Mouse (Mus musculus): ENCODE measurements around the gene Unk.
"Not testable (repeated sequence)": the region's sequence is repeated elsewhere in the genome, so short reads cannot be mapped to it uniquely, and the experiment has no call there.

The Unk gene

GRCm38 (mm10) chr11:116087194-116088130, 57.3 kb downstream of the Unk start:
- peak; percentile 81 to 89 for DNase-seq (ENCODE audit: low spot score in 2 of 2)

GRCm38 (mm10) chr11:116088188-116088587, 58.1 kb downstream of the Unk start:
- no peak for DNase-seq (ENCODE audit: low spot score in 2 of 2)

DNA sequence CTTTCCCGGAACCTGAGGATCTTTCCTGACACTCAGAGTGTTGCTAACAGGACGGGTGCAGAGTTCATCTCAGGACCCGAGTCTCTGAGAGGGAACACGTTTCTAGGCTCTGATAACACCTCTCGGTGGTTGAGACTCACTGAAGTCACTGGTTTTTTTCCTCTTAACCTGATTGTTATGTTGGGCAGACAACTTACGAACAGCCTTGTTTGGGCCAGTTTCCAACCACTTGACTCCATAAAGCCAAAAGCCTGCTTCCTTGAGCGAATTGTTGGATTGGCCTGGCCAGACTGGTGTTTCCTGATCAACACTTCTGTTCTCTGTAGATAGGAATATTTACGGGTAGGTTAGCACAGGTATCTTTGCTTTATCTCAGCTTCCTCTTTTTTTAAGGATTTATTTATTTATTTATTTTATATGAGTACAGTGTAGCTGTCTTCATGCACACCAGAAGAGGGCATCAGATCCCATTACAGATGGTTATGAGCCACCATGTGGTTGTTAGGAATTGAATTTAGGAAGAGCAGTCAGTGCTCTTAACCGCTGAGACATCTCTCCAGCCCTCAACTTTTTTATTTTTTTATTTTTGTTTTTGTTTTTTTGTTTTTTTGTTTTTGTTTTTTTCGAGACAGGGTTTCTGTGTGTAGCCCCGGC, 58.7 kb downstream of the Unk start:
- DNase-seq (ENCODE audit: low spot score in 2 of 2), result no peak

- no peak for DNase-seq (ENCODE audit: low spot score in 2 of 2)
Measured at GRCm38 (mm10) chr11:116089545-116089944, 59.4 kb downstream of the Unk start.

DNA sequence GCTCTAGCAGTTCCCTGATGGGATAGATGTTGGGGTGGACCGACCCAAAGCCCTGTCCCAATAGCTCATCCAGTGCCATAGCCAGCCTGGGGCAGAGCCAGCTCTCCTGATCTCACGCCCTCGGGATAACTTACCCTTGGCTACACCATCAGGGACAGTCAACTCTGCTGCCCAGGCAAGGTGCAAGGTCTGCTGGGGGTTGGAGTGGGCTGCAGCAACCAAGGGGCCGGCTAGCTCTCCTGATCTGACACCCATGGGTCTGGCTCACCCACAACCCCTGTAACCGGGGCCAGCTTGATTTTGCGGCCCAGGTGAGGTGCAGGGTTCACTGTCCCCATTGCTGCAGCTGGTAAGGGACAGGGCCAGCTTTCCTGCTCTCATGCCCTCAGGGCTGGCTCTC, 61.5 kb downstream of the Unk start:
- DNase-seq (ENCODE audit: low spot score in 2 of 2), result no peak

- not testable (repeated sequence) for DNase-seq (ENCODE audit: low spot score in 2 of 2)
Measured at GRCm38 (mm10) chr11:116092959-116093358, 62.8 kb downstream of the Unk start.

DNA sequence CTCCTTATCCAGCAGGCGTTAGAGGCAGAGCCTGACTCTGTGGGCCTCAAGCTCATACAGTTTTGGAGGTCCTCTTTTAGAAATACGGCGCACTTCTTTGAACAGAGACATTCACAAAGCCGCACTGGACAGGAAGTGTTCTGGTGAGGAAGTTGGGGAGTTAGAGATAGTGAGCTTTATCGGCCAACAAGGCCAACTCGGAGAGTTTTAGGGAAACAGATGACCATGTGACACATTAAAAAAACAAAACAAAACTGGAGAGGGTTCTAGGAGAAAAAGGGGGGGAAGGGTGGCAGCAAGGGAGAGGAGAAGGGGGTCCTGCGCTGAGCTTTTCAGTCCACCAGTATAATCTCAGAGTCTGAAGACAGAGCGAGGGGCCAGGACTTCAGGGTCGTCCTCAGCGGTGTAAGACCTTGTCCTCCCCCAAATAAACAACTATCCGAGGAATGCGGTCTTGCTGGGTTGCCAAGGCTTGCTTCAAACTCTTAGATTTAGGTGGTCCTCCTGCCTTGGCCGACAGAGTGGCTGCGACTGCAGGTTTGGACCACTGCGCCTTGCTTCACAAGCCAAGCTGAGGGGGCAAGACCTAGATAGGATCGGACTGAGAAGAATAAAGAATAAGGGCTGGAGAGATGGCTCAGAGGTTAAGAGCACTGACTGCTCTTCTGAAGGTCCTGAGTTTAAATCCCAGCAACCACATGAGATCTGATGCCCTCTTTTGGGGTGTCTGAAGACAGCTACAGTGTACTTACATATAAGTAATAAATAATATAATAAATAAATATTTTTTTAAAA, 63.8 kb downstream of the Unk start:
- DNase-seq (ENCODE audit: low spot score in 2 of 2), result no peak

GRCm38 (mm10) chr11:116095573-116095972, 65.5 kb downstream of the Unk start:
- DNase-seq (ENCODE audit: low spot score in 2 of 2), result no peak

GRCm38 (mm10) chr11:116096213-116097108, 66.3 kb downstream of the Unk start:
- DNase-seq (ENCODE audit: low spot score in 2 of 2), result no peak

DNA sequence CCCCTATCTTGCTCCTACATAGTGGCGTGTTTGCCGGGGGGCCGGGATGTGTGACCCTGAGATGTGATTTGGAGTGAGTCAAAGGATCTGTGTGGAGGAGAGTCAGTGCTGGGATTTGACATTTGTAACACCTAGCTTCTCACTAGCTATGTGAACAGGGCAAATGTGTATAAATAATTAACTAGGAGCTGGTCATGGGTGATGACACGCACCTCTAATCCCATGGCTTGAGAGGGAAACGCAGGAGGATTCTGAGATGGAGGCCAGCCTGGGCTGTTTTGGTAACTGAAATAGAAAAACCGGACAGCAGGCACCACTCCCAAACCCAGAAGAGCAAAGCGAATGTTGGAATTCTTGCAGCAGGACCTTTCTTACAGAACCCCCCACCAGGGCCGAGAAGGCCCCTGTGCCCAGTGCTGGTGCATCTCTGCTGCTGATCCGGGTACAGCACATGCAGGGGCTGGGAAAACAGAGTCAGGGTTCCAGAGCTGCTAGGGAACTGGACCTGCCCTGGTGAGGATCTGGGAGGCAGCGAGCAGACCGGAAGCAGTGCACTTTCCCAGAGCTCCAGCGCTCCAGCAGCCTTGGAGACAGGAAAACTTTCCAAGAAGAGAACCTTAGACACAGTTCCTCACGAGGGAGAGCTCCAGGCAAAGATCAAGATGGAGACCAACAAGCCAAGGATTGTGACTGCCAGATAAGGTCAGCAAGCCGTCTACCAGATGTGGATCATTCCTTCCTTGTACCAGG, 68.8 kb downstream of the Unk start:
- DNase-seq (ENCODE audit: low spot score in 2 of 2), result no peak

DNA sequence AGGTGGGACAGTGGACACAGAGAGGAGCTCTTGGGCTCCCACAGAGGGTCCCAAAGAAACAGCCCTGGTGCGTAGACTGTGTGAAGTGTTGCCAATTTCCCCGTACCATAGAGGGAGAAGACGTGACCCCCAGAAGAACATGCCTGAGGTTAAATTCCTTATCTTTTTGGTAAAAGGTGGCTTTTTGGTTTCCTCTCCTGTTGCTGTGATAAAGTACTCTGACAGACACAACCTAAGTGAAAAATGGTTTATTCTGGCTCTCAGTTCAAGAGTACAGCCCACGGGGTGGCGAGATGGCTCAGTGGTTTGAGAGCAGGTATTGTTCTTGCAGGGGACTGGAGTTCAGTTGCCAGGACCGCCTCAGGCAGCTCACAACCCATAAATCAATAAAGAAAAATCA, 69.3 kb downstream of the Unk start:
- no peak for DNase-seq (ENCODE audit: low spot score in 2 of 2)

DNA sequence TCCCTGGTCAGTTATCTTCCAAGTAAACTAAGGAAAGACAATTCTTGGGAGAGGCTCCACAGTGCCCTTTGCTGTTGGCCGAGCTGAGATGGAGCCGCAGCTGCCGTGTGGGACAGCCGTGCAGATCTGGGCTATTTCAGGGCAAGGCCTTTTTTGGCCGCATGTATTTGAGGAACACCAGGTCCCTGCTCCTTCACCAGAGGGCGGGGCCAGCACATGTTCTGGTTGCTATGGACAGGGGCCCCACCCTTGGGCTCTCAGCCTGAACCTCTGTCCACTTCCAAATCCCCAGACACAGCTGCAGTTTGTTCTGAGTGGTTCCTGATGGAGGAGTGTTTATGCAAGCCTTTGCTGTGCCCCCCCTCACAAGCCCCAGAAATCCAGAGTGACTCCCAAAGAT, 70.3 kb downstream of the Unk start:
- peak in 1 of 2 experiments; percentile 81 for DNase-seq (ENCODE audit: low spot score in 2 of 2)

DNA sequence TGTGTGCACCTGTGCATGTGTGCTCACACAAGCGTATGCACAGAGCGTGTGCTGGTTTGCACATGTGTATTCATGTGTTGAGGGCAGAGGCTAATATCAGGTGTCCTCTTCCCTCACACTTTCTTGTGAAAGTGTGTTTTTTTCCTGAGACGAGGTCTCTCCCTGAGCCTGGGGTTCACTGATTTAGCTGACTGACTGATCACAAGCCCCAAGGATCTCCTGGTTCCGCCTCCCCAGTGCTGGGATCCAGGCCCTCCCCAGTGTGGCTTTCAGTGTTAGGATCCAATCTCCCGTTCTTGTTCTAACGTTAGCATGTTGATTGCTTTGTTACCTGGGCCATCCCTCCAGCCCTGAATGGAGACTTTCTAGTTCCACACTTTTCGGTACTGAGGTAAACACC, 70.7 kb downstream of the Unk start:
- DNase-seq (ENCODE audit: low spot score in 2 of 2), result no peak

DNA sequence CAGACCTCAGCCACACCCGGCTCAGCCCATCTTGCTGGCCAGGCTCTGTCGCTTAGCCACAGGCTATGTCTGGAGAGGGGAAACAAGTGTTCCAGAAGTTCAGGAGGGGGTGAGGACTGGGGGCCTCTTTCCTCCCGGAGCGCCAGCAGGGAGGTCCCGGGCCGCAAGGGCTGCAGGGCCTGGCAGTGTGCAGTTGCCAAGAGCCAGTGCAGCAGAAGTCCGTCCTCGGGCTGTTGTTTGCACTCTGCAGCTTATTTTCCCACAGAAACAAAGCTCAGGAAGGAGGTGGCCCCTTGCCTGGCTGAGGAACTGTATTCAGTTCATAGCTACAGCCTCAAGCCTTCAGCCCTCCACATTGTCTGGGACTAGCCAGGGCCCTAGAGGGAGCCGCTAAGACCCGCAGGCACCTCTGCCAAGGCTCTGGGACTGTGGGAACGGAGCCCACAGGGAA, 71.8 kb downstream of the Unk start:
- peak in 1 of 2 experiments; percentile 67 for DNase-seq (ENCODE audit: low spot score in 2 of 2)

DNA sequence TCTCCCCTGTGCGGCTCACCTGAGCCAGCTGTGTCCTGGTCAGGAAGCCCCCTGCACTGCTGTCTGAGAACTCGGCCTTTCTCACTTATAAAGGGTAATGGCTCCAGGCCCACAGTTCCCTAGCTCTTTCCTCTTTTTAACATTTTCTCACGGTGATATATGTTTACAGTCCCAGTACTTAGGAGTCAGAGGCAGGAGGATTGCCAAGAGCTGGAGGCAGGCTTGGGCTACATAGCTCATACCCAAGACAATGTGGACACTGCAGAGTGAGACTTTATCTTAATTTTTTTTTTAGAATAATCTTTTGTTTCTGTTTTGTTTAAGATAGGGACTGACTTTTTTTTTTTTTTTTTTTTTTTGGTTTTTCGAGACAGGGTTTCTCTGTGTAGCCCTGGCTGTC, 72.3 kb downstream of the Unk start:
- no peak for DNase-seq (ENCODE audit: low spot score in 2 of 2)

GRCm38 (mm10) chr11:116103572-116103971, 73.5 kb downstream of the Unk start:
- peak in 1 of 2 experiments; percentile 22 for DNase-seq (ENCODE audit: low spot score in 2 of 2)

DNA sequence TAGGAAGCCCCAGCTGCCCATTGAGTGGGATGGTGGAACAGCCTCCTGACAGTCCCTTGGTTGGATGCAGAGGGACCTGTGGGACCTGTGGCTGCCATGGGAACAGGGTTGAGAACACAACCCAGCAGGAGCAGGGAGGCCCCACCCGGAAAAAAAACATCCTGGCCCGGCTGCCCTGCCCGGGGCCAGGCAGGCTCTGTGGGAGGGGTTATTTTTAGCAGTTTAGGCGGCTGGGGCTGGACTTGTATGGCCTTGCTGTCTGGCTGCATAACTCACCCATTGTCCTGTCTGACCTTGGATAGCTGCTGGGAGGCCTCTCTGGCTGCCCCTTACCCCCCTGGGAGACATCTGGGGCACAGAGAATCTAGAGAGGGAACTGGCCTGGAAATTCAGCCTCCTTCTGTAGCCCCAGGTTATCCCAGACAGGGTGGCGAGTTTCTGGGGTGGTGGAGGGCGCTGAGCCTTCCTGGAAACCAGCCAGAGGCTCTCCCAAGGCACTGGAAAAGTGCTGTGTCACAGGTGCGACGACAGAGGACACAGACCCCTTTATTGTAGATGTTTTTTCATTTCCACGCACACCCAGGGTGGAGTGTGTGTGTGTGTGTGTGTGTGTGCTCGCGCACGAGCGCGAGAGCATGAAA, 74.0 kb downstream of the Unk start:
- peak in 1 of 2 experiments; percentile 74 for DNase-seq (ENCODE audit: low spot score in 2 of 2)

DNA sequence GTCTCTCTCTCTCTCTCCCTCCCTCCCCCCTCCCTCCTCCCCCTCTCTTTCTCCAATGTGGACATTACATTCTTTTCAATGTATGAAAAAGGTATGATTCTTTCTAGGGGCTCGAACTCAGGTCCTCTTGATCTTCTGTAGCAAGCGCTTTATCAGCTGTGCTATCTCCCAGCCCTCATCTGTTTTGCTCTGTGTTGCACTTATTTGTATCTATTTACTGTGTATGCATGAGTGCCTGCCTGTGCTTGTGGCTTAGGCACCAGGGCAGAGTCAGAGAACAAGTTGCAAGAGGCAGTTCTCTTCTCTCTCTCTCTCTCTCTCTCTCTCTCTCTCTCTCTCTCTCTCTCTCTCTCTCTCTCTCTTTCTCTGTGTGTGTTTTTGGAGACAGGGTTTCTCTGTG, 74.9 kb downstream of the Unk start:
- no peak for DNase-seq (ENCODE audit: low spot score in 2 of 2)

GRCm38 (mm10) chr11:116106154-116106962, 76.2 kb downstream of the Unk start:
- DNase-seq (ENCODE audit: low spot score in 2 of 2), result peak in 1 of 2 experiments; percentile 23
